Mouse (Mus musculus): ENCODE results near the gene Lrig1.

Lrig1 gene

DNA sequence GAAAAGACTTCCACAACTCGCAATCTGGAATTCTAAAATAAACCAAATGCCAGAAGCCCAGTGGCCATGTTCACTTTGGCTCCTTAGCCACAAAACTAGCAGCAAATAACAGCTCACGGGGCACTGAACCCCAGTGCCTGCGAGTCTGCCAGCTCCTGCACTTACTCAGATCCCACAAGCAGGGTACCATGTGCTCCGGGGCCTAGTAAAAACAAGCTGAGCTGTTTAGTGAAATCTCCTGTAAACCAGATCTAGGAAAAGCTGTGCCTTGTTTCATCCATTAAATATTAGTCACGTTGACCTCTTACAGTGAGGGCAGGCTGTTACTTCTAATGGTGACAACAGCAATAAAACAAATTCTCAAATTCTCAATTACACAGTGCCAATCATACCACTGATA, 81.3 kb downstream of the Lrig1 start:
- in situ Hi-C loops (cut with MboI): no loop called here

DNA sequence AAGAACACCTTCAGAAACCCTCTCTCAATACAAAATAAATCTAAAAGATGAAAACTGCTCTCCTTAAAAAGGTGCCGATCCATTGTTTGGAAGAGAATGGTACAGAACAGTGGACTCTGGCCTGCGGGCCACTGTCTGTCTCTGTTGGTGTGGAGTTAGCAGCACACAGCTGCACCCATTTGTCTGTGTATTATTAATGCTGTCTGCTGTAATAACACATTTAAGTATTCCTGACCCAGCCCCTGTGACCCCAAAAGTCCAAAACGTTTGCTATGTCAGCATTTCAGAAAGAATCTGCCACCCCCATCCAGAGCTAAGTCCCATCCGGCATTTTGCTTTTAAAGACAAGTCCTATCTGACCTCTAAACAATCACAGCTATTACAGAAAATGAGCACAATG, 84.0 kb downstream of the Lrig1 start:
- in situ Hi-C loops (cut with MboI): no loop called here

- in situ Hi-C loops (cut with MboI): no loop called here
Observed at GRCm38 (mm10) chr6:94614346-94614745, 85.6 kb downstream of the Lrig1 start.

GRCm38 (mm10) chr6:94613235-94613895, 86.6 kb downstream of the Lrig1 start:
- in situ Hi-C loops (cut with MboI): no loop called here

DNA sequence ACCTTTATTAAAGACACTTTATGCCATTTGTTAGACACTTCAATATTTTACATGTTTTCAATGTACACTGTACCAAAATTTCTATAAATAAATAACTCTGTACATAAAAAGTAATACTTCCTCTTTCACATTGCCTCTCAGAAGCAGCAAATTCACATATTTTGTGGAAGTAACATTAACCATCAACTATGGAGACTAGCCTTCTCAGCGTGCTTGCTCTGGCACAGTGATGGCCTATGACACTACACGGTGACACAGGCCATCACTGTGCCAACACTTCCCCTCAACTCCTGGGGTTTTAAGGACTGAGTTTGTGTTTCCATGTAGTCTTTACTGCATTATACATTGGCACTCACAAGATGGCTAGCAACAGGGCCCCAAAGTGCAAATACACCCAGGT, 95.4 kb downstream of the Lrig1 start:
- in situ Hi-C loops (cut with MboI): no loop called here

GRCm38 (mm10) chr6:94604072-94604471, 95.9 kb downstream of the Lrig1 start:
- in situ Hi-C loops (cut with MboI): no loop called here

DNA sequence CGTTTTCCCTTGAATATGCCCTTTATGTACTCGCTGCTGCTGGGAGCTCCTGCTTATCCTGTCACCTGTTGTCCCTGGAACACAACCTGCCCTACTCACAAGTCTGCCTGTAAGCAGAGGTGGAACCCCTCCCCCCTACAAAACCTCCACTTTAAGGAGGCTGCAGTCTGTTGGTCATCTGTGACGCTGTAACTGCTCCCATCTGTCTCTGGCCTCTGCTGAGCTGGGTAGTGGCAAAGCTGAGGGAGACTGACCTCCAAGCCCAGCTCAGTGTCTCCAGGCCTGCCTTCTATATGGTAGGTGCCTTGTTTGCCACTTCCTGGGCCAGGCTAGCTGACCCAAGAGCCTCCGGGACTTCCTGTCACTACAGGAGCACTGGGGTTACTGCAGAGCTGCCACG, 98.1 kb downstream of the Lrig1 start:
- in situ Hi-C loops (cut with MboI): no loop called here

DNA sequence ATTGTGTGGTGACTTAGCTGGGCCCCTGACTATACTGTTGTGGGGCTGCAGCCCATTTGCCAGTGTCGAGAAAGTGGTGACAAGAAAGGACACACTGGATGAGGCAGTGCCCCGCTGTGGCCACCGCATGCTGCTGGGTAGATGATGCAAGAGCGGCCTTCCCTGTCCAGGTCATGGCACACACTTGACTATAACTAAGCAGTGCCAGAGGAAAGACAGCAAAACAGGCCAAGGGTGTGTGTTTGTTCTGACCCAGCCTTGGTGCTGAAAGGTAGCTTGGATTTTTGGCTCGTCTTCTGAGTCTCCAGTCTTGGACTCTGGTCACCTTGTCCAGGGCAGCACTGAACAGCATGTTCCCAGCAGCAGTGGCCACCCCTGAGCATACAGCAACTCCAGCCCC, 98.9 kb downstream of the Lrig1 start:
- in situ Hi-C loops (cut with MboI): no loop called here

DNA sequence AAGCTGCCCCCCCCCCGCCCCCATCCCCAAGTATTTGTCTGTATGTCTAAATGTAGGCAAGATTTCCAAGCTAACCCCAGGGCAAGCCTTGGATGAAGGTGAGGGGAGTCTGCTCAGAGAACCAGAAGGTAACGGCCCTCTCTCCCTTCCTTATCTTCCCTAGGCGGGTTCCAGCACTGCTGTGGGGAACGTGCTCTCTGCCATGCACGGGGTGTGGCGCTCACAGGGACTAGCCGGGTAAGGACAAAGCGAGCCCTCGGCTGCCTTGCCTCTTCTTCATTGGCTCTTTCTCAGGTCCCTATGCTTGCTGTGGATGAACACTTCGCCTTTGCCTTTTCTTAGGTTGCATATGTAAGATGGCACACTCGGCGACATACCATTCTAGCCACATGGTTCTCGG, 100.9 kb downstream of the Lrig1 start:
- in situ Hi-C loops (cut with MboI): no loop called here

- in situ Hi-C loops (cut with MboI): no loop called here
Observed at GRCm38 (mm10) chr6:94598421-94598820, 101.5 kb downstream of the Lrig1 start.

DNA sequence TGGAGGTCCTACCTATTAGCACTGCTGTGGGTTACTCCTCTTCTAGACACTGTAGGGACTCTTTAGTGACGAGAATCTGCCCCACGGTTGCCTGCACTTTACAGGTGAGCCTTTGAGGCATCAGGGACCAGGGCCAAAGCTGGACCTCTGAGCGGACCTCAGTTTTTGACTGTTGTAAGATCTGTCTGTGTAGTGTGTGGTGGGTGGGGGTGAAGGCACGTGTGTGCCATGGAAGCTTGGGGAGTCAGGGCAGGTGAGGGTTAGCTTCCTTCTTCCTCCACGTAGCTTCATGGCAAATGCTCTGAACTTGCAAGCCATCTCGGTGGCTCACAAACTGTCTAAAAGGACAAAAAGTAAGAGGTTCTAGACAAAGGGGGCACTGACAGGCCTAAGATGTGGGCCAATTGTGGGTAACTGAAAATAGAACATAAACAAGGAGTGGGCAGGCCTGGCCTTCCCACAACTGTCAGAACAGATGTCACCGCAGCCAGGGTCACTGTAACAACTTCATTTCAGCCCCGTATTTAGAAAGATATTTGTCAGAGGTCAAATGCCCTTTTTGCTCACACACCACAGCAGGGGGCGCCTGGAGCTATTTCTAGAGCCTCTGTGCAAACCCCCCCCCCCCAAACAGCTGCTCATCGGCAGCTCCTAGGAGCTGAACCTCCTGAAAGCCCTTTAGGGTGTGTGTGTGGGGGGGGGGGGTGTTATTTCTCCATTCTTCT, 103.0 kb downstream of the Lrig1 start:
- in situ Hi-C loops (cut with MboI): no loop called here

GRCm38 (mm10) chr6:94596051-94596760, 103.8 kb downstream of the Lrig1 start:
- in situ Hi-C loops (cut with MboI): no loop called here

DNA sequence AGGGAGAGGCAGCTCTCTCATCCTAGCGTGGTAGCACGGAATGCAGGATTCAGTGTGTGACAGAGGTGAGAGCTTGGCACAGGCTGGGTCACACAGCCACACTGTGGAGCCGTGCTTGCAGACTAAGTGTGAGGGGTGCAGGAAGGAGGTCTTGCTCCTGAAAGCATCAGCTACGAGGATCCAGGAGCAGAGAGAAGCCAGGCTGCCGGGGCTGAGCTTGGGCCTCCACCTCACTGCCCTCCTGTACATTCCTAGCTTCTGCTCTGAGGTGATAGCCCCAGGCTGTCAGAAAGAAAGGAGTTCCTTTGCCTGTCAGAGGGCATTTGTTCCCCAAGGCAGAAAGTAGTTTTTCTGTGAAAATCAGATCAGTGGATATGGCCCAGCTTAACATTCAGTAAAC, 104.8 kb downstream of the Lrig1 start:
- in situ Hi-C loops (cut with MboI): no loop called here

DNA sequence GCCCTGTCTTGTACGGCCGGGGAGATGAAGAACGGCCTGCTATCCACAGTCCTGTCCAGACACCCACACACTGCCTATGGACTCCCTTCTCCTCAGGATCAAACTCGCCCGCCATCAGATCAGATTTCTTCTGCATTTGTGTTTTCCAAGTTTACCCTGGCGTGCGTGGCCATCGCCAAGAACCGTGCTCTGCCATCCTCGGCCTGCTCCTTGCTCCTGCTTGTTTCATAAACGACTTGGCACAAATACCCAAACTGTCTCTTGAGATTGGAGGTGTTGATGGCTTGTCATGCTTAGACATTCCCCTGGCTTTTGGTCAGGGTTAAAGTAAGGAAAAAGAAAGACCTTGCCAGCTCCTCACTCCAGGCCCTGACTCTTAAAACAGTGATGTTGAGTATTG, 105.2 kb downstream of the Lrig1 start:
- in situ Hi-C loops (cut with MboI): no loop called here

GRCm38 (mm10) chr6:94594096-94594665, 105.8 kb downstream of the Lrig1 start:
- in situ Hi-C loops (cut with MboI): no loop called here

- in situ Hi-C loops (cut with MboI): no loop called here
Observed at GRCm38 (mm10) chr6:94592710-94593109, 107.2 kb downstream of the Lrig1 start.

DNA sequence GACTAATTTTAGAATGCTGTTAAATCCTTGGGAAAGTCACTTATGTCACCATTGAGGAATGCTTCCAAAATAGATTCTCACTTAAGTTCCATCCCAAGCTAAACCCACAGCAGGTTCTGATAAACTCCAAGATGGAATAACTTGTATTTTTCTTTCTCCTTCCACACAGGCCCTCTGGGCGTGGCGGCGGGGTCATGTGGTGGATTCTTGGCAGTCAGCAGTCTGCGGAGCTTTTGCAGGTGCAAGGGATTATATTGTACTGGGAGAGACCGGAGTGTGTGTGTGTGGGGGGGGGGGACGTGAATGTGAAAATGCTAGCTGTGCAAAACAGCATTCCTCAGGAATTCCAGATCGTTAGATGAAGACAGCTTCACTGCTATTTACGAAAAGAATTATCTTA, 107.7 kb downstream of the Lrig1 start:
- in situ Hi-C loops (cut with MboI): no loop called here

DNA sequence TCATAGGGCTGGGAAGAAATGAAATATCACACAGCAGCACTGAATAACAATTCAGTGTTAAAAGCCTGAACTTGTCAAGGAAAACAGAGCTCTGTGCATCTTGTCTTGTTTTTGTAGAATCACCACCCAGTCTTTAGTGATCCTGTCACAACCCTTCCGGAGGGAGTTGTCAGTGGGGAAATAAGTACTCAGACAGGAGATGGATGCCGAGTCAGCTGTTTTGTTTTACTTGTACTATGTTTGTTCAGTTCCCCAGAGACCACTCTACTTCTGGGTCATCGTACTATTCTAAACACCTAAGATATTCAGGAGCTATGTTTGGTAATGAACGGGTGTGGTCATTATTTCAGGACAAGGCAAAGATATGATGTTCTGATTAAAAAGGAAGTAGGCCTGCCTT, 111.6 kb downstream of the Lrig1 start:
- in situ Hi-C loops (cut with MboI): no loop called here

DNA sequence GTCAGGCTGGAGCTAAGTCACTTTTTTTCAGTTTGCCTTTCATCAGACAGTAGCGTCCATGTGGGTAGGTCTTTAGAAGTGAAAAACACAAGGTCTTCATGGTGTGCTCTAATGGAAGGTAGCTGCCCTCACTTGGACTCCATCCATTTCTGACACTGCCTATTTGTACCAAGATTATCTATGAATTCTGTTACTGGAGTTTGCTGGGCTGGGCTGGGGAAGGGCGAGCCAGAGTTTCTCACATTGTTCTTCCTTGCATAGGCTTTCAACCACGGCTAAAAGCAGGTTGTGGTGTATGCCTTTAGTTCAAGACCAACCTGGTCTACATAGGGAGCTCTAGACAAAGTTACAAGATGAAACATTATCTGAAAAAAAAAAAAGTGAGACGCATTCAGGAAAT, 115.0 kb downstream of the Lrig1 start:
- in situ Hi-C loops (cut with MboI): no loop called here

GRCm38 (mm10) chr6:94584147-94584695, 115.7 kb downstream of the Lrig1 start:
- in situ Hi-C loops (cut with MboI): no loop called here

DNA sequence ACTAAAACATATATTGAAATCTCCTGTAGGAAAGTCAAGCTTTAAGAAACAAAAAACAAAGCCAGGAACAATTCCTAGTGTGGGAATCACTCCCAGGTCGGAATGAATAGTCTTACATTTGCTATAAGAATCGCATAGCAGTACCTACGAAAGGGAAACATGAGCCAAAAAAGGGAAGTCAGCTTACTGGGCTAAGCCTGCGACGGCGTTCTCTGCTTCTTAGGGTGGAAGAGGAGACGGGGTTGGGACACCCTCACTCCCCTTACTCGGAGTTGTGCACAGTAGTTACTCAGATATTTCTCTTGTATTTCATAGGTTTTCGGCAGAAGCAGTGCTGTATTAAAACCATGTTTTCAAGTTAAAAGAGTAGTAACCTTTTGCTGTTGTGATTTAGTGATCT, 117.9 kb downstream of the Lrig1 start:
- in situ Hi-C loops (cut with MboI): no loop called here

GRCm38 (mm10) chr6:94577991-94578390, 122.0 kb downstream of the Lrig1 start:
- in situ Hi-C loops (cut with MboI): no loop called here
